Mouse (Mus musculus) liver, embryonic 11.5 days (tissue): ENCODE results near the gene Cdc42ep4. TPM values are rescaled to one million over a fixed set of nuclear protein-coding genes. Genes with fewer than 3 reads are reported as not detected.

Source experiments
- ATAC-seq: fragments of 200-750 bp; cut with Nextera tagmentation; replicated peaks from 2 replicates; pipeline ENCODE4 v1.8.0; 2017; ENCODE audit warnings: moderate number of reproducible peaks, mild to moderate bottlenecking, moderate TSS enrichment, moderate library complexity; ENCODE audit not compliant: low FRiP score
- DNase-seq: peaks from one replicate; pipeline ENCODE4 v3.0.0-alpha.2; 2017; ENCODE audit warnings: low spot score
- H3K27ac ChIP-seq: fragments of 300-500 bp; sonication (generic); 2 replicates; pipeline ENCODE4 v1.5.1; 2014; ENCODE audit warnings: mild to moderate bottlenecking, low read depth, low read length, control low read depth
- H3K27me3 ChIP-seq: fragments of 300-500 bp; sonication (generic); replicated peaks from 2 replicates; pipeline ENCODE4 v1.6.1; 2014; ENCODE audit warnings: low read length, mixed read lengths; ENCODE audit not compliant: control insufficient read depth, insufficient read depth
- H3K36me3 ChIP-seq: fragments of 300-500 bp; sonication (generic); 2 replicates; pipeline ENCODE4 v1.6.1; 2014; ENCODE audit warnings: mild to moderate bottlenecking, low read length, moderate library complexity, mixed read lengths; ENCODE audit not compliant: control insufficient read depth, insufficient read depth
- H3K4me1 ChIP-seq: fragments of 300-500 bp; sonication (generic); replicated peaks from 2 replicates; pipeline ENCODE4 v1.6.1; 2014; ENCODE audit warnings: low read length, mixed read lengths; ENCODE audit not compliant: control insufficient read depth, insufficient read depth
- H3K4me2 ChIP-seq: fragments of 300-500 bp; sonication (generic); 2 replicates; pipeline ENCODE4 v1.6.1; 2014; ENCODE audit warnings: mild to moderate bottlenecking, control low read depth, moderate library complexity
- H3K4me3 ChIP-seq: fragments of 300-500 bp; sonication (generic); 2 replicates; pipeline ENCODE4 v1.5.1; 2014; ENCODE audit warnings: low read depth, low read length, control low read depth
- H3K9ac ChIP-seq: fragments of 300-500 bp; sonication (generic); 2 replicates; pipeline ENCODE4 v1.6.1; 2014; ENCODE audit warnings: low read depth, low read length, control low read depth
- H3K9me3 ChIP-seq: fragments of 300-500 bp; sonication (generic); 2 replicates; pipeline ENCODE4 v1.6.1; 2016; ENCODE audit warnings: low read length, inconsistent platforms, mixed read lengths; ENCODE audit not compliant: control insufficient read depth
- WGBS: fragments of 180-500 bp; shearing (Covaris S2); extraction: QIAGEN DNeasy Blood & Tissue Kit; methylation state at CpG from one replicate; pipeline ENCODE4 v1.1.7; 2014; 5-methylcytosine and 5-hydroxymethylcytosine counted together
- polyA plus RNA-seq: library from polyadenylated mRNA; unstranded; fragments of >200 nt; fragmentation: Nextera tagmentation; extraction: Ambion mirVana; gene quantifications from 2 replicates; pipeline ENCODE4 v1.2.1, GENCODE M21; 2014

Gene Cdc42ep4
- polyA plus RNA-seq, 1 experiment from 2014 or later, result 29.5 TPM

GRCm38 (mm10) chr11:113779680-113780041 is 28.0 kb upstream of the Cdc42ep4 start:
- H3K4me2 ChIP-seq, result no peak overlapping the region
- no peak overlapping the region for H3K27ac ChIP-seq
- DNase-seq (no peak), ATAC-seq (no peak)
- H3K4me1 ChIP-seq, result peaks cover 40% of the 10 kb centered on the region
- H3K9me3 ChIP-seq, result no peaks in the 10 kb centered on the region
- no peaks in the 10 kb centered on the region for H3K36me3 ChIP-seq
- H3K4me3 ChIP-seq, result no peak overlapping the region
- H3K9ac ChIP-seq, result no peak overlapping the region
- WGBS, result 21% methylated on average over 6 of the region's 6 CpGs
- H3K27me3 ChIP-seq, result 0 out of 2 replicates have a peak, but pooled peaks cover 2% of the 10 kb centered on the region

GRCm38 (mm10) chr11:113778733-113779679 is 27.3 kb upstream of the Cdc42ep4 start:
- Histone ChIP-seq H3K9me3 (no peaks in the 10 kb centered on the region), H3K4me1 (peaks cover 37% of the 10 kb centered on the region), H3K4me2 (no peak overlapping the region), H3K4me3 (no peak overlapping the region), H3K36me3 (no peaks in the 10 kb centered on the region), H3K27ac (0 out of 2 replicates have a peak overlapping the region, but pooled peaks have one; percentile 8), H3K27me3 (0 out of 2 replicates have a peak, but pooled peaks cover 2% of the 10 kb centered on the region), H3K9ac (no peak overlapping the region)
- WGBS, result 41% methylated on average over 20 of the region's 20 CpGs
- ATAC-seq (no peak), DNase-seq (no peak)

GRCm38 (mm10) chr11:113777878-113778464 is 26.3 kb upstream of the Cdc42ep4 start:
- Histone ChIP-seq H3K9ac (no peak overlapping the region), H3K9me3 (no peaks in the 10 kb centered on the region), H3K27ac (peak overlapping the region; percentile 64), H3K4me1 (peaks cover 37% of the 10 kb centered on the region), H3K4me3 (no peak overlapping the region), H3K27me3 (0 out of 2 replicates have a peak, but pooled peaks cover 2% of the 10 kb centered on the region), H3K36me3 (no peaks in the 10 kb centered on the region), H3K4me2 (peak overlapping the region; percentile 54)
- WGBS, result 28% methylated on average over 8 of the region's 8 CpGs
- no peak for DNase-seq
- ATAC-seq, result peak; percentile 75

GRCm38 (mm10) chr11:113776851-113777511 is 25.3 kb upstream of the Cdc42ep4 start:
- no peaks in the 10 kb centered on the region for H3K9me3 ChIP-seq
- no peak overlapping the region; the same call in 1 of the 2 replicates for H3K4me2 ChIP-seq
- H3K4me1 ChIP-seq, result peaks cover 37% of the 10 kb centered on the region
- DNase-seq (no peak), ATAC-seq (no peak)
- no peak overlapping the region for H3K4me3 ChIP-seq
- WGBS, result 69% methylated on average over 14 of the region's 14 CpGs
- H3K36me3 ChIP-seq, result no peaks in the 10 kb centered on the region
- H3K9ac ChIP-seq, result no peak overlapping the region
- H3K27ac ChIP-seq, result no peak overlapping the region
- H3K27me3 ChIP-seq, result 0 out of 2 replicates have a peak, but pooled peaks cover 2% of the 10 kb centered on the region

GRCm38 (mm10) chr11:113774773-113775172 is 23.1 kb upstream of the Cdc42ep4 start:
- WGBS, result 90% methylated on average over 3 of the region's 3 CpGs

GRCm38 (mm10) chr11:113773191-113773590 is 21.5 kb upstream of the Cdc42ep4 start:
- Histone ChIP-seq H3K9me3 (no peaks in the 10 kb centered on the region), H3K27ac (no peak overlapping the region), H3K4me2 (no peak overlapping the region), H3K27me3 (no peaks in the 10 kb centered on the region), H3K9ac (no peak overlapping the region), H3K36me3 (no peaks in the 10 kb centered on the region), H3K4me3 (no peak overlapping the region), H3K4me1 (peaks cover 12% of the 10 kb centered on the region)
- WGBS, result 85% methylated on average over 5 of the region's 5 CpGs
- DNase-seq (no peak), ATAC-seq (no peak)

More at GRCm38 (mm10) chr11:113774773-113775172, 23.1 kb upstream of the Cdc42ep4 start:
- Histone ChIP-seq H3K27ac (no peak overlapping the region), H3K4me2 (no peak overlapping the region), H3K9ac (no peak overlapping the region), H3K27me3 (no peaks in the 10 kb centered on the region), H3K4me3 (no peak overlapping the region), H3K4me1 (peaks cover 27% of the 10 kb centered on the region), H3K36me3 (no peaks in the 10 kb centered on the region), H3K9me3 (no peaks in the 10 kb centered on the region)
- no peak for DNase-seq
- ATAC-seq, result no peak

GRCm38 (mm10) chr11:113771187-113771586 is 19.5 kb upstream of the Cdc42ep4 start:
- Histone ChIP-seq H3K36me3 (no peaks in the 10 kb centered on the region), H3K4me1 (peaks cover 12% of the 10 kb centered on the region), H3K27ac (no peak overlapping the region), H3K27me3 (no peaks in the 10 kb centered on the region), H3K4me2 (no peak overlapping the region), H3K9me3 (no peaks in the 10 kb centered on the region), H3K4me3 (no peak overlapping the region), H3K9ac (no peak overlapping the region)
- WGBS, result 86% methylated on average over 13 of the region's 13 CpGs
- no peak for ATAC-seq
- no peak for DNase-seq

- no peak overlapping the region for H3K27ac ChIP-seq
- H3K36me3 ChIP-seq, result no peaks in the 10 kb centered on the region
- peaks cover 26% of the 10 kb centered on the region for H3K4me1 ChIP-seq
- ATAC-seq (no peak), DNase-seq (no peak)
- H3K4me2 ChIP-seq, result no peak overlapping the region
- H3K27me3 ChIP-seq, result no peaks in the 10 kb centered on the region
- H3K9me3 ChIP-seq, result no peaks in the 10 kb centered on the region
- no peak overlapping the region for H3K4me3 ChIP-seq
- H3K9ac ChIP-seq, result no peak overlapping the region
- WGBS, result 72% methylated on average over 3 of the region's 3 CpGs
Measured at GRCm38 (mm10) chr11:113768356-113768755, 16.7 kb upstream of the Cdc42ep4 start.
